Mouse (Mus musculus): ENCODE data around the gene Scly. TPM values are rescaled to one million over a fixed set of nuclear protein-coding genes. Genes with fewer than 3 reads are reported as not detected.
A peak's percentile ranks its signal among the peaks of the same experiment; 100 is the strongest.

The Scly gene
- polyA plus RNA-seq, 1 experiment, result 113 TPM

DNA sequence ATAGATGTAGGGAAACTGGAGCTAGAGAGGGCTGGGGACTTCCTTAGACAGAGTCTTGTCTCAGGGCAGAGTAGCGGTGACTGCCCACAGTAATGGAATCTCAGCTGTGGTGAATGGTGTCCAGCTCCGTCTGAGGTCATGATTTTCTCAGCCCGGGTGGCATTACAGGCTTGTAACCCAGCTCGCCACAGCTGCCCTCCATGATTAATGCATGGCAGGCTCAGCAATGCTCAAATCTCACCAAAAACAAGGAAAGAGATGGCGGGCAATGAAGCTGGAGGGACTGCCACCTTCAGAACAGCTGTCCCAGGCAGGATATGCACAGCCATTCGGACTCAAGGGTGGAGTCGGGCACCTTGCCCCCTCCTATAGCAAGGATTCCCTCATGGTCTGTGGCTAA is 39.2 kb downstream of the Scly start:
- Histone ChIP-seq H3K36me3 (ENCODE audit: control insufficient read depth, insufficient read depth, low read length) (no peaks in the 10 kb centered on the region), H3K4me1 (ENCODE audit: control insufficient read depth, insufficient read depth, low read length) (no peaks in the 10 kb centered on the region), H3K27me3 (replicated peaks; ENCODE audit: control insufficient read depth, insufficient read depth, low read length) (no peaks in the 10 kb centered on the region), H3K4me3 (ENCODE audit: insufficient read depth, low read depth, low read length) (no peak overlapping the region), H3K27ac (ENCODE audit: insufficient read depth, low read depth, low read length) (no peak overlapping the region)
- 82% methylated on average over 7 of the region's 7 CpGs for whole genome bisulfite sequencing
- TF ChIP-seq CTCF (conservative IDR thresholded peaks at IDR 0.05; ENCODE audit: insufficient read depth, insufficient read length, low read depth, low read length) (no peak), POLR2A (IDR thresholded peaks at IDR 0.05; ENCODE audit: low read depth, low read length) (no peak)
- DNase-seq, result no peak

DNA sequence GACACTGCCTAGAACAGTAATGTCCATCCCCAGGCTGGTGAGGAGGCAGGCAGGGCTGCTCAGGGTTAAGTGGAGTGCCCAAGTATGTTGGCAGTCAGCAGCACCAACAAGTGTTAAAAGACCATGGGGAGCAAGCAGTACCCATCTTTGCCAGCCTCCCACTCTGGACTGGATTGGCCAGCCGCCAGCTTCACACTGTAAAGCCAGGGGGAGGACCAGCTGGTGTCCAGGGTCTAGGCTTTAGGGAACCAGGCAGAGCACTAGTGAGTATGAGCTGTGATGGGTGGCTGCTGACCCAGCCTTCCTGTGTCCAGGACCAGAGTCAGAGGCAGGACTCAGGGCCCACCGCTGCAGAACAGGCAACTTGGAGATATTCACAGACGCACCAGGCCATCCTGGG is 45.9 kb downstream of the Scly start:
- no peak for DNase-seq
- Histone ChIP-seq H3K27me3 (replicated peaks; ENCODE audit: control insufficient read depth, insufficient read depth, low read length) (no peaks in the 10 kb centered on the region), H3K4me1 (ENCODE audit: control insufficient read depth, insufficient read depth, low read length) (no peaks in the 10 kb centered on the region), H3K27ac (ENCODE audit: insufficient read depth, low read depth, low read length) (no peak overlapping the region), H3K4me3 (ENCODE audit: insufficient read depth, low read depth, low read length) (no peak overlapping the region), H3K36me3 (ENCODE audit: control insufficient read depth, insufficient read depth, low read length) (no peaks in the 10 kb centered on the region)
- TF ChIP-seq CTCF (conservative IDR thresholded peaks at IDR 0.05; ENCODE audit: insufficient read depth, insufficient read length, low read depth, low read length) (no peak), POLR2A (IDR thresholded peaks at IDR 0.05; ENCODE audit: low read depth, low read length) (no peak)
- 85% methylated on average over 3 of the region's 3 CpGs for WGBS

DNA sequence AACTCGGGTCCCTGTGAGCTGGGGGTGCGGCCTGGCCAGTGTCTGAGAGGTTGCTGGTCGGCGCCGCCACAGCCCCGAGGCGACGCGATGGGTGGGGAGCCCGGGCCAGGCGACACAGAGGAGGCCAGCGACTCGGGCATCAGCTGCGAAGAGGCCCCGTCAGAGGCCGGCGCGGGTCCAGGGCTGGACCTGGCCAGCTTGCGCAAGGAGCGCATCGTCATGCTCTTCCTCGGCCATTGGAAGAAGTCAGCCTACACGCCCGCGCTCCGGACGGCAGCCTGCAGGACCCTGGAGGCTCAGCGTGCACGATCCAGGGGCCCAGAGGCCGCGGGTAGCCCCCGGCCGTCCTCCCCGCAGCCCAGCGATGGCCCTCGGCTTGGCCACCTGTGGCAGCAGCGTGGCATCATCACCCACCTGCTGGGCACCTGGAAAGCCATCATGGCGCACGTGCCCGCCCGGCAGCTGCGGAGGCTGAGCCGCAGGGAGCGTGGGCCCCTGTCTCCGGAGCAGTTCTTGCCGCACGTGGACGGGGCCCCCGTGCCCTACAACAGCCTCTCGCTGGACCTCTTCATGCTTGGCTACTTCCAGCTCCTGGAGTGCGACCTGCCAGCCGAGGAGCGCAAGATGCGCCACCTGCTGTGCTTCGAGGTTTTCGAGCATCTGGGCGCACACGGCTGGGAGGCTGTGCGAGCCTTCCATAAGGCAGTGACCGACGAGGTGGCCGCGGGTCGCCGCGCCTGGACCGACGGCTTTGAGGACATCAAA is 47.0 kb downstream of the Scly start:
- Histone ChIP-seq H3K36me3 (ENCODE audit: control insufficient read depth, insufficient read depth, low read length) (no peaks in the 10 kb centered on the region), H3K27ac (ENCODE audit: insufficient read depth, low read depth, low read length) (no peak overlapping the region), H3K27me3 (replicated peaks; ENCODE audit: control insufficient read depth, insufficient read depth, low read length) (no peaks in the 10 kb centered on the region), H3K4me3 (ENCODE audit: insufficient read depth, low read depth, low read length) (no peak overlapping the region), H3K4me1 (ENCODE audit: control insufficient read depth, insufficient read depth, low read length) (no peaks in the 10 kb centered on the region)
- DNase-seq, result peak; percentile 71
- WGBS, result 4% methylated on average over 68 of the region's 68 CpGs
- TF ChIP-seq POLR2A (IDR thresholded peaks at IDR 0.05; ENCODE audit: low read depth, low read length) (no peak), CTCF (conservative IDR thresholded peaks at IDR 0.05; ENCODE audit: insufficient read depth, insufficient read length, low read depth, low read length) (no peak; the same call in 1 of the 2 replicates)

DNA sequence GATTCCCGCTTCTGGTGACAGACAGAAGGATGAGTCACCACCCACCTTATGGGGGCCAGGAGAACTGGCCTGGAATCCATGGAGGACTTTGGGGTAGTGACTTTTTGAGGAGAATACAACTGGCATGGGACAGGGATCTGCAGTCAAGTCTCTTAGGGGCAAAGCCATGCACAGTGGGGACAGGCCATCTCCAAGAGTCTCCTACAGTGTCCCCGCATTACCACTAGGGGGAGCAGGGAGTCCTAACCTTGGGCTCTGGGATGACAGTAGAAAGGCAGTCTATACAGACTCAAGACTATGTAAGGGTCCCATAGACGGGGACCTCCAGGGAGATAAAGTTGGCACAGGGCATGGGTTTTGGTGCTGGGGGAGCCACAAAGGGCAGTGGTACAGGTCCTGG is 48.8 kb downstream of the Scly start:
- no peaks in the 10 kb centered on the region for H3K4me1 ChIP-seq (ENCODE audit: control insufficient read depth, insufficient read depth, low read length)
- no peak overlapping the region for H3K27ac ChIP-seq (ENCODE audit: insufficient read depth, low read depth, low read length)
- DNase-seq, result peak; percentile 67
- H3K36me3 ChIP-seq (ENCODE audit: control insufficient read depth, insufficient read depth, low read length), result no peaks in the 10 kb centered on the region
- H3K27me3 ChIP-seq (replicated peaks; ENCODE audit: control insufficient read depth, insufficient read depth, low read length), result no peaks in the 10 kb centered on the region
- H3K4me3 ChIP-seq (ENCODE audit: insufficient read depth, low read depth, low read length), result no peak overlapping the region
- WGBS, result 35% methylated on average over 3 of the region's 3 CpGs
- TF ChIP-seq POLR2A (IDR thresholded peaks at IDR 0.05; ENCODE audit: low read depth, low read length) (no peak), CTCF (conservative IDR thresholded peaks at IDR 0.05; ENCODE audit: insufficient read depth, insufficient read length, low read depth, low read length) (peak; percentile 87)

DNA sequence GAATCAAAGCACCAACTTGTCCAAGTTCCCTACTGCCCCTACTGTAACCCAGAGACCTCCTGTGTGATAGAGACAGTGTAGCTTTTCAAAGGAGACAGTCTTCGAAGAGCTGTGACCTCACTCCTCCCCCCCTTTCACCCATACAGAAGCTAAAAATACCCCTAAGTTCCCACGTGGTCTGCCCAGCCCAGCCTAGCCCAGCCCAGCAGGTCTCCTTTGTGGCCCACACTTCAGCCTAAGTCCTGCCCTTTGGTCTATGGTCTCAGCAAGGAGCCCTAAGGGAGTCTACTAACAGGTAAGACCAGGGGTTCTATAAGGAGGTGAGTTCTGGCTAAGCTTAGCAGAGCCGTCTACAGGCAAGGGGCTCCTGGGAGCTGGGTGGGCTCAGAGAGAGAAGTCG is 52.7 kb downstream of the Scly start, which contains the start of gene Klhl30:
TSS of gene Klhl30 (plus strand) at position 176 of the 400 bp plus-strand sequence.
- no peak within 1 kb of the TSS for H3K4me3 ChIP-seq (ENCODE audit: insufficient read depth, low read depth, low read length)
- TF ChIP-seq POLR2A (IDR thresholded peaks at IDR 0.05; ENCODE audit: low read depth, low read length), result no peak
- WGBS, result 65% methylated on average over 4 of the region's 4 CpGs
- no peak for DNase-seq
- no peaks in the 10 kb centered on the region for H3K36me3 ChIP-seq (ENCODE audit: control insufficient read depth, insufficient read depth, low read length)
- H3K27ac ChIP-seq (ENCODE audit: insufficient read depth, low read depth, low read length), result no peak within 1 kb of the TSS
- no peaks in the 10 kb centered on the region for H3K4me1 ChIP-seq (ENCODE audit: control insufficient read depth, insufficient read depth, low read length)
- H3K27me3 ChIP-seq (replicated peaks; ENCODE audit: control insufficient read depth, insufficient read depth, low read length), result no peaks in the 10 kb centered on the region

DNA sequence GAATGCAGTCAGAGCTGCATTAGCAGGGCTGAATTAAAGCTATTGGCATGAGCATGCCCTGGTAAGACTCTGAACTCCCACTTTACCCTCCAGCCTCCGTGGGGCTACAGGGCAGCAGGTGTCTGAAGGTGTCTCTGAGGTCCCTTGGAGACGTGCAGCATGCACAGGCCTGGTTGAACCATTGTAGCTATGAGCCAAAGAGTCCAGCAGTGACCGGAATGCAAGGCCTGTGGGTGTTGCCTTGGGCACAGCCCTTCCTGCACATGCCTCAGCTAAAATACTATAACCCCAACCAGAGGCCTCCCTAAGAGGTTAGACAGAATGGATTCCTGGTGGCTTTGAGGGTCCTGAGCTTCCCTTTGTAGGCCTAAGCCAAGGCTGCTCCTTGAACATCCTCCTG is 53.1 kb downstream of the Scly start:
- no peak overlapping the region for H3K4me3 ChIP-seq (ENCODE audit: insufficient read depth, low read depth, low read length)
- no peaks in the 10 kb centered on the region for H3K4me1 ChIP-seq (ENCODE audit: control insufficient read depth, insufficient read depth, low read length)
- no peaks in the 10 kb centered on the region for H3K27me3 ChIP-seq (replicated peaks; ENCODE audit: control insufficient read depth, insufficient read depth, low read length)
- no peaks in the 10 kb centered on the region for H3K36me3 ChIP-seq (ENCODE audit: control insufficient read depth, insufficient read depth, low read length)
- no peak overlapping the region for H3K27ac ChIP-seq (ENCODE audit: insufficient read depth, low read depth, low read length)
- 88% methylated on average over 3 of the region's 3 CpGs for WGBS
- DNase-seq, result no peak
- no peak for TF ChIP-seq CTCF (conservative IDR thresholded peaks at IDR 0.05; ENCODE audit: insufficient read depth, insufficient read length, low read depth, low read length)
- TF ChIP-seq POLR2A (IDR thresholded peaks at IDR 0.05; ENCODE audit: low read depth, low read length), result no peak

DNA sequence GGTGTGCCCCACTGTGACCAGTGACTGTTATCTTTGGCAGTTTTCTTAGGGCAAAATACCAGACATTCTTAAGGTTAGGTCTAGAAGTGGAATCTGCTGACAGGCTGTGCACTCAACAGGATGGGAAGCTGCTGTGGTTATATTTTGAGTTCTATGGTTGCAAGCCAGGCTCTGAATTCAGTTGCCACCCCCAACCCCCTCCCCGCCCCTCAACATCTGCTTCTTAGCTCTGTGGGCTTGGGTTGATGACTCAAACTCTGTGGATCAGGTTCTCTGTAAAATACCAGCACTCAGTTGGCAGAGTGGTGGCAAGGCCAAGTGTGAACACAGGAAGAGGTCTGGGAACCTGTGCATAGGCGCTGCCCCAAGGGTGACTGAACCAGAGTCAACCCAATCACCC is 54.1 kb downstream of the Scly start:
- H3K4me1 ChIP-seq (ENCODE audit: control insufficient read depth, insufficient read depth, low read length), result no peaks in the 10 kb centered on the region
- no peak overlapping the region for H3K27ac ChIP-seq (ENCODE audit: insufficient read depth, low read depth, low read length)
- WGBS, result 90% methylated on average over 2 of the region's 2 CpGs
- no peak for DNase-seq
- no peaks in the 10 kb centered on the region for H3K27me3 ChIP-seq (replicated peaks; ENCODE audit: control insufficient read depth, insufficient read depth, low read length)
- H3K4me3 ChIP-seq (ENCODE audit: insufficient read depth, low read depth, low read length), result no peak overlapping the region
- no peaks in the 10 kb centered on the region for H3K36me3 ChIP-seq (ENCODE audit: control insufficient read depth, insufficient read depth, low read length)
- TF ChIP-seq CTCF (conservative IDR thresholded peaks at IDR 0.05; ENCODE audit: insufficient read depth, insufficient read length, low read depth, low read length) (no peak), POLR2A (IDR thresholded peaks at IDR 0.05; ENCODE audit: low read depth, low read length) (no peak)

Measured in kidney, adult 2 months (tissue).